Mouse (Mus musculus): ENCODE results near the gene Lcn10. TPM values are rescaled to one million over a fixed set of nuclear protein-coding genes. Genes with fewer than 3 reads are reported as not detected.
A peak's percentile ranks its signal among the peaks of the same experiment; 100 is the strongest.
"Not testable (repeated sequence)": the region's sequence is repeated elsewhere in the genome, so short reads cannot be mapped to it uniquely, and the experiment has no call there.

The Lcn10 gene
- total RNA-seq (2021) = not detected

DNA sequence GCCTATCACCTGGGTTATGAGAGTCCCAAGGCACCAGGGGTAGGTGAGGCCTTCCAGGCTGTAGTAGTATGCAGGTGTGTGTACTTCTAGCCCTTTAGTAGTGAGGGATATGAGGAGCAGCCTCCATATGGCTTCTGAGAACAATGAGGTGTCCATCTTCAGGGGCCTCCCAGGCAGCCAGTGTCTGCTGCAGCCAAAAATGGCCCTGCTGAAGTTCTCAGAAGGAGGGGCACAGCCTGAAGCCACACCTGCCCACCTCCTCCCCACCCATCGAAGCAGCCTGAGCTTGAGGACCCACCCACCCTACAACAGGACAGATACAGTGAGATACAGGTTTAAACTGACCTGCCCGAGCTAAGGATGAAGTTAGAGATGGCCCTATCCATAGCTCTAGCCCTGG is at the start of gene Lcn10:
Gene Lcn10, plus strand, starts transcription at position 301 of the 400 bp plus-strand sequence.
- no peak for DNase-seq
- intact Hi-C loops (cut with DNase I) = no loop called here

- no peak for DNase-seq
- intact Hi-C loops (cut with DNase I) = no loop called here
Measured at GRCm38 (mm10) chr2:25633616-25634015, 48.9 kb upstream of the Lcn10 start.

DNA sequence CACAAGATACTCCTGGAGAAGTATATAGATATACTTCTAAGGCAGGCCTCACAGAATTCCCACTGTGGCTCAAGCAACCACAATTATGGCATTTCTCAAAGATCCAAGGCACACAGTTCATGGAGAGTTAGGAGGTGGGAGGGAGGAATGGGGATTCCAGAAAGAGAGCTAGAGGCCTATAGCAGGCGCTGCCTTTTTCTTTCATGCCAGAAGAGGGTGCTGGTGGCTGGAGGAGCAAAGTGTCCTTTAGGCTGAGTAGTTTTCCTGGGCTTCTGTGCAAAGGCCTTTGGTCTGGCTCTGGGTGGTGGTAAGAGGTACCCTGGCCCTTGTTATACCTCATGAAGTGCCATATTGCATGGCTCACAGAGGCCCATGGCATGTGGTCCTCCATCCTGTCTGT is 48.5 kb upstream of the Lcn10 start:
- DNase-seq = no peak
- intact Hi-C loops (cut with DNase I) = no loop called here

GRCm38 (mm10) chr2:25639890-25640289 is 42.6 kb upstream of the Lcn10 start:
- intact Hi-C loops (cut with DNase I) = no loop called here
- DNase-seq = peak; percentile 35 to 71

DNA sequence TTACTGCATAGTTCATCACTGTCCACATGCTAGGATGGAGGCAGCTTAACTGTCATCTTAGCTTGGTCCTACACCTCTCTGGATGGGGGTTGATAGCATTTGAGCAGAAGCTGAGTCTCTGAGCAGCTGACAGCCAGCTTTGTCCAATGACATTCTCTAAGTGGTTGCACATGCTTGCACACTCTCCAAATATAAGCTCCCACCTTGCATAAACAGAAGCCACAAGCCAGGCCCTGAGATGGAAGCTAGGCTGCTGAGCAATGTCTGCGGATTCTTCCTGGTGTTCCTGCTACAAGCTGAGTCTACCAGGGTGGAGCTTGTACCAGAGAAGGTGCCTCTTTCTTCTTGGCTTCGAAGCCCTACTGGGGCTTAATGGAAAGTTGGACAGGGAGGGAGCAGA is 29.6 kb upstream of the Lcn10 start, which contains the start of gene Lcn8:
Gene Lcn8, plus strand, starts transcription at position 219 of the 400 bp plus-strand sequence.
- no peak for DNase-seq
- intact Hi-C loops (cut with DNase I) = no loop called here

GRCm38 (mm10) chr2:25654502-25654901 is 28.0 kb upstream of the Lcn10 start:
- intact Hi-C loops (cut with DNase I) = no loop called here
- no peak for DNase-seq

- intact Hi-C loops (cut with DNase I) = no loop called here
- peak; percentile 65 to 66 for DNase-seq
Measured at GRCm38 (mm10) chr2:25656691-25657090, 25.8 kb upstream of the Lcn10 start.

DNA sequence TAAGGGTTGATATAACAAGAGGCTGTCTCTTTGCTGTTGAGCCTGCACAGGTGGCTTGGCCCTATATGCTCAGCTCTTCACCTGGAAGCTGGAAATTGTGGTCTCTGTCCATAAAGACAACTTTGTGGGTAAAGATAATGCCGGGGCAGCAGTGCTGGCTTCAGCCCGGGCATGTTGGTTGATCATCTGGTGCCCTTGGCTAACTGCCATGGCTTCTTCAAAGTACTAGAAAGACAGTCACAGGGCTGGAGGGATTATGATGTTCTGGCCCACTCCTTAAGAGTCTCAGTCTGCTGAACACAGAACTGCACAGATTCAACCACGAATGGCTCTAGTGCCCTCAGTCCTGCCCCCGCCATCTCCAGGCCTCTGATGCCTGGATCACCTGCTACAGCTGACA is 25.3 kb upstream of the Lcn10 start:
- DNase-seq = peak; percentile 34 to 40
- intact Hi-C loops (cut with DNase I) = no loop called here

DNA sequence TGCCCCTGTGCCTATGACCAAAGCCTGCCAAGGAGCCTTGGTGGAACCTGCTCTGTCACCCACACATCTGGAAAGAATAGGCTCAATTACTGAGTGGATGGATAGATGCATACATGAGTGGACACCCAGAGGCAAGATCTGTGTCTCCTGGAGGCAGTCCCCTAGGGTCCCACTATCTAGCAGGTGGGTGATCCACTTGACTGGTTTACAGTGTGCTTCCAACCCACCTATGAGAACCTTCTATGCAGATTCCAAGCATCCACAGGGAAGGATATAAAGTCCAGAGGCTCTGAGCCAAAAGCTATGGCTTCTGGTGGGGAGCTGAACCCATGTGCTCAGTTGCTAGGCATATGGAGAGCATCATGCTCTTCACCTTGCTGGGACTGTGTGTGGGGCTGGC is 24.9 kb upstream of the Lcn10 start, which contains the start of gene Lcn5:
Gene Lcn5, plus strand, starts transcription at position 301 of the 400 bp plus-strand sequence.
- intact Hi-C loops (cut with DNase I) = no loop called here
- no peak for DNase-seq

DNA sequence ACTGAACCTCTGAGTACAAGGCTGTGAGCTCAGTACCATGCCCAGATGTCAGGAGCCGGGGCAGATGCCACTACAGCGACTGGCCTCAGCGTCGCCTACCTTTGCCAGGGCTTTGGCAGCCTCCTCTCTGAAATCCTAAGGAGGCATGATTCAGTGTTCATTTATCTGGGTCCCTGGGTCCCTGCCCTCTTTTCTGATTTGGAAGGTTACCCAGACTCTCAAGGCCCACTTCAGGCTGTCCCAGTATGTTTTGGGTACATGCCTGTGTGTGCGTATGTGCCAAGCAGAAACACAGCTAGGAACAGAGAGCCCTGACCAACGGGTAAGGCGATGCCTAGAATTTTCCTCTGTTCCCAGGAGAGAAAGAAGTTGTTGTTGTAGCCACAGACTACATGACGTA is 22.2 kb upstream of the Lcn10 start:
- DNase-seq = peak; percentile 26 to 33

DNA sequence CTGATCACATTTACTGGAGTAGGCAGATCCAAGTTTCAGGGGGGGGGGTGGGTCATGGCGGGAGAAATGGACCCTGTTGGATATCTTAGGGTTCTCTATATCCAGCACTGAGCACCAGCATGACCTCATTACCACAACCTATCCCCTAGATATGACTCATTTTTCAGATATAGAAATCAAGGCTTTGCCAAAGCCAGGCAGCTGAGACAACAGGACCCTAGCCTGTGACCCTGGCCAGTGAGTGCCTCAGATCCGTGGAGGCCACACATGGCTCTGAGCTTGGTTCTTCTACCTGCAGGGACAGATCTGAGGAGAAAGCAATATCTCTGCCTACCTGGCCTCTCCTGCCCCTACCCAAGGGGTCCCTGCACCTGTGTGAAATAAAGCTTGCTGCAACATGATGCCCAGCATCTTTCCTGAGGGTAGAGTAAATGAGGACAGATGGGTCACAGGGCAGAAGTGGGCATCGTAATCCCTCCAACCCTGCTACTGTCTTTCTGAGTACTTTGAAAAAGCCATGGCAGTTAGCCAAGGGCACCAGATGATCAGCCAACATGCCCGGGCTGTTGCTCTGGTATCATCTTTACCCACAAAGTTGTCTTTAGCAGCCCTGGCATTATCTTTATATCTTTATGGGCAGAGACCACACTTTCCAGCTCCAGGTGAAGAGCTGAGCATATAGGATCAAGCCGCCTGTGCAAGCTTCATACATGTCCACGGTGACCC is 21.1 kb upstream of the Lcn10 start:
- intact Hi-C loops (cut with DNase I) = no loop called here
- DNase-seq = peak; percentile 12 to 22

More for the DNA sequence above, 22.2 kb upstream of the Lcn10 start:
- intact Hi-C loops (cut with DNase I) = no loop called here

- intact Hi-C loops (cut with DNase I) = no loop called here
- DNase-seq = peak; percentile 55 to 72
Measured at GRCm38 (mm10) chr2:25663511-25663910, 19.0 kb upstream of the Lcn10 start.

GRCm38 (mm10) chr2:25664125-25664524 is 18.4 kb upstream of the Lcn10 start:
- intact Hi-C loops (cut with DNase I) = no loop called here
- no peak for DNase-seq

DNA sequence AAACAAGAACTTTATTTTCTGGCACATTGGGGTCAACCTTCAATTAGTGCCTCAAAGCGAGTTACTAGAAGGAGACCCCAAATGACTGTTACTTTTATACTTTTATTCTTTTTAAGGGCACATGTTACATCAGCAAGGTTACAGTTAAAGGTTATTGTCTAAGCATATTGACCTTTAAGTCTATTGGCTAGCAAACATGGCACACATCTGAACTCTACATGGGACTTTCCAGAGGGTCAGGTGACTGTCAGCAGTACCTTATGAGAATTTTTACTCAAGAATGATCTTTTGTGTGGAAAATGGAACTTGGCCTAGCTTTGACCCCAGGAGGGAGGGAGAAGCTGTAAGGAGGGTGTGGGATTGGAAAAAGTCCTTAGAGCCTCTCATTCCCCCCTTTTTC is 16.0 kb upstream of the Lcn10 start:
- DNase-seq = no peak
- intact Hi-C loops (cut with DNase I) = no loop called here

- DNase-seq = no peak
- intact Hi-C loops (cut with DNase I) = no loop called here
Measured at GRCm38 (mm10) chr2:25676486-25676885, 6.0 kb upstream of the Lcn10 start, which contains the start of gene Lcn6. TSS of gene Lcn6 (plus strand) at chr2:25676786.

- DNase-seq = no peak
- intact Hi-C loops (cut with DNase I) = no loop called here
Measured at GRCm38 (mm10) chr2:25679559-25679958, 3.0 kb upstream of the Lcn10 start.

- no peak for DNase-seq
- intact Hi-C loops (cut with DNase I) = no loop called here
Measured at GRCm38 (mm10) chr2:25686941-25687340, 4.4 kb downstream of the Lcn10 start.

- intact Hi-C loops (cut with DNase I) = no loop called here
- peak; percentile 70 to 83 for DNase-seq
Measured at GRCm38 (mm10) chr2:25694605-25695004, 12.1 kb downstream of the Lcn10 start.

DNA sequence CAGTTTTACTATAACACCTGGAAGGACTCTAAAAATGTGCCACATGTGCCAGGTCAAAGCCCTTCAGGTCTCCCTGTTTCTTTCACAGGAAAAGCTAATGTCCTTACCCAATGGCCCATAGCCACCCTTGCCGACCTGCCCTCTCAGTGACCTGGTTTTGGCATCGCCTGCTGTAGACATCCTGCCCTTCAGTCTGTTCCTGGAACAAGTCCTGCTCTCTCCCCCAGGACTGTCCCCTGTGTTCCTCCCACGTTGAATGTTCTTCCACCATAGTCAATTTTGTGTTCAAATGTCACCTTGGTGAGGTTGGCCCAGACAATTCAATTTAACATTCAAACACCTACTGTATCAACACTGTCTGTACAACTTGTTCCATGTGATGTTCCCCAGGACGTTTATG is 14.4 kb downstream of the Lcn10 start:
- DNase-seq = no peak
- intact Hi-C loops (cut with DNase I) = no loop called here

DNA sequence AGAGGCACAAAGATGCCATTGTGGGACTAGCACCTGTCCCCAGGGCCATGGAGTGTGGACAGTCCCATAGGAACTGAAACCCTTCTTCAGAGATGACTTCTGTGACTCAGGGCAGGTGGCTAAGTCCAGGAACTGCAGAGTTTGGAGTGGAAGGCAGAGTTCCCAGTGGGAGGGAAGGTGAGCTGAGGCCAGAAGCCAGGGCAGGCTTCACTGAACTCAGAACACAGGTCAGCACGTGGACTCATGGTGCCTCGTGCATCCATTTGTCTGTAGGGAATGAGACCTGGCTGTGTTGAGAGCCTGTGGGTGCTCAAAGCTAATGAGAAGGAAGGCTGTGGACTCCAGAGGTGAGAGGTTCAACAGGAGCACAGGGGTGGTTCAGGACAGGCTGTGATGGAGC is 16.2 kb downstream of the Lcn10 start:
- intact Hi-C loops (cut with DNase I) = loop anchor here (2.0 kb wide), 1 partner anchor 54 kb away; no protein-coding TSS in a partner anchor
- DNase-seq = no peak

DNA sequence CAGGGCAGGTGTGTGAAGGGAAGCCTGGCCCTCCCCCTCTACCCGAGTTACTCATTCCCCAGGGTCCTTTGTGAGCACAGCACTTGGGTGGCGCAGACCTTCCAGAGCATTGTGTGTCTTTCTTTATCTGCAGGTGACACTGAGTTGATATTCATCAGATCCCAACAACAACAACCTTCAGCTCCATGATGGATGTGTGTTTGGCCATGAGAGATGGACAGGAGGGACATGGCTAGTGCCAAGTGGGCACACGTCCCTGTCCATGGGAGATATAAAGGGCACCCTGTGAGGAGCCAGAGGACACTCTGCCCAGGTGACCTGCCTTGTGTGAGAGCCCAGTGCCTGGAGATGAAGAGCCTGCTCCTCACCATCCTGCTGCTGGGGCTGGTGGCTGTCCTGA is 17.2 kb downstream of the Lcn10 start, which contains the start of gene Obp2a:
Gene Obp2a, plus strand, starts transcription at position 301 of the 400 bp plus-strand sequence.
- intact Hi-C loops (cut with DNase I) = loop anchor here (2.0 kb wide), 1 partner anchor 53 kb away; no protein-coding TSS in a partner anchor

DNA sequence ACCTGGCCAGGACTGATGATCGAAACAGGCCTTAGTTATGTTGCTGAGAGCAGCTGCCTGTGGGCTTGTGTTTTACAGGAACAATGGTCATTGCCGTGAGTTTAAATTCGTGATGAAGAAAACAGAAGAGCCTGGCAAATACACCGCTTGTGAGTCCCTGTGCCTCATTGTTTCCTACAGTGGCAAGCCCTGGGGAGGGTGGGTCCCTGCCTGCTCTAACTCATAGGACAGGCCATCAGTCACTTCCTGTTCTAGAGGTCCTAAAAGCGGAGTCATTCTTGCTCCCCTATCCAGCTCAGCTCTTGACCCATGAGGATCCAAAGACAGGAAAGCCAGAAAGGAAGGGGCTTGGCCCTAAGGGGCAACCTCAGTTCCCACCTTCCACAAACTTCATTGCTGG is 18.5 kb downstream of the Lcn10 start:
- DNase-seq = peak in 1 of 2 experiments; percentile 16
- intact Hi-C loops (cut with DNase I) = no loop called here

More for the DNA sequence above, 17.2 kb downstream of the Lcn10 start, which contains the start of gene Obp2a:
- not testable (repeated sequence) for DNase-seq
